9 mouse cellular contexts compared by ENCODE assay signal in the genomic region with DNA sequence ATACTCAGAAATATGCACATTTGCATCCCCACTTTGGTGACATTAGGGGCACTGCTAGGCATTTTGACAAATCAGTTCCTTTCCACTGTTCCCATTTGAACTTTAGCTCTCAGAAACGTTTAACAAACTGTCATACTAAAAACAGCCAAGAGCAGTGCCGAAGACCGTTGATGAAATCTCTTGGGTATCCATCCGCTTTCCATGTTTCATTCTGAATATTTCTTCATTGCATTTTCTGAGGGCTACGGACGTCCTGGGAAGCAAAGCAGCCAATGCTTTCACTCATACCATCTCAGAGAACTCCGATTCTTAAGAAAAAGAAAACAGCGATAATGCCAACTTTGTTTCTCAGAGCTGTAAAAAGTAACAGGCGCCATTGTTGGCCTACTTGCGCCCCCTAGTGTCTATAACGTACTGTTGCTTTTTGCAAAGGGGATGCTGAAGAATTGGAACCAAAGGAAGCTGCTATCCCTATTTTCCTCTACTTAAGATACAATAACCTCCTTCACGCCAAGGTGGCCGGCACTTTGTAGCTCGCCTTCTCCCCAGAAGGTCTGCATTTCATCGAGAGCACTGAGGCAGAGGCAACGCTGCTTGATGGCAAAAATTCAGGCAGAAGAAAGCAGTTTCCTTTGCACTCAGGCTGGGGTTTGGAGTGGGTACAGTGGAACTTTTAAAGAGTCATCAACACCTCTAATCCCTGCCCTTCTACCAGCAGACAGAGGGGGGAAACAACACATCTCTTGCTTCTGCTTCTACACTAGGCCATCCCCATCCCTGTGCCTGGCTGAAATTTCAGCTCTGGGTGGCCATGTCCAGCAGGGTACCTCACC.
A peak's percentile ranks its signal among the peaks of the same experiment; 100 is the strongest.
DNase-seq lines count a peak whose midpoint lies in the region; ATAC-seq and TF ChIP-seq lines count a peak whose summit lies in the region.
"Had no signal": no experiment of that assay in that cellular context is flagged by ENCODE, and none has a peak within 500 bp of the region (broad histone marks: within the 10 kb centered on the region; RNA-seq: fewer than 3 reads in every experiment).

No protein-coding gene starts in this region.

- no peaks in the 10 kb centered on the region for H3K79me2 ChIP-seq in CH12.LX (replicated peaks; ENCODE audit: control insufficient read depth, extremely low read depth, insufficient read depth, poor library complexity, severe bottlenecking)

- H3K4me3 ChIP-seq in CH12.LX (replicated peaks in 1 of 3; ENCODE audit: low read depth in 2 of 3, low read length in 2 of 3, poor library complexity in 1 of 3): peak overlapping the region; percentile 14 to 36 (median 34)
- H3K4me3 ChIP-seq in embryonic fibroblast, embryonic 13.5 days (ENCODE audit: insufficient read depth, low read length): peak overlapping the region; percentile 45
- H3K4me3 ChIP-seq in heart, embryonic 10.5 days: peak overlapping the region; percentile 43; the same call in 1 of the 2 replicates
- H3K4me3 ChIP-seq in kidney, embryonic 14.5 days (ENCODE audit: low read length): peak overlapping the region; percentile 27; the same call in 1 of the 2 replicates
- peak overlapping the region; percentile 24 for H3K4me3 ChIP-seq in limb, embryonic 12.5 days (replicated peaks)
- H3K4me3 ChIP-seq in midbrain, embryonic 14.5 days (replicated peaks; ENCODE audit: low read depth, low read length): no peak overlapping the region
- H3K4me3 ChIP-seq in stomach, embryonic 14.5 days (ENCODE audit: low read depth, low read length): peak overlapping the region; percentile 15
- H3K4me3 ChIP-seq: erythroblast, embryonic 14.5 days had no signal

- 0 out of 4 replicates have a peak, but pooled peaks cover 2 to 3% of the 10 kb centered on the region in 2 experiments for H3K4me1 ChIP-seq in CH12.LX (ENCODE audit: control insufficient read depth in 1 of 2, insufficient read depth in 2 of 2)
- H3K4me1 ChIP-seq in embryonic fibroblast, embryonic 13.5 days (ENCODE audit: control insufficient read depth, insufficient read depth, low read length): no peaks in the 10 kb centered on the region
- peaks cover 8% of the 10 kb centered on the region for H3K4me1 ChIP-seq in heart, embryonic 10.5 days
- H3K4me1 ChIP-seq in kidney, embryonic 14.5 days (ENCODE audit: control insufficient read depth, insufficient read depth, low read length): peaks cover 3% of the 10 kb centered on the region; the same call in 1 of the 2 replicates
- H3K4me1 ChIP-seq in limb, embryonic 12.5 days (replicated peaks): 0 out of 2 replicates have a peak, but pooled peaks cover 6% of the 10 kb centered on the region
- H3K4me1 ChIP-seq in midbrain, embryonic 14.5 days (ENCODE audit: control insufficient read depth, insufficient read depth, low read length): 0 out of 2 replicates have a peak, but pooled peaks cover 9% of the 10 kb centered on the region
- no peaks in the 10 kb centered on the region for H3K4me1 ChIP-seq in stomach, embryonic 14.5 days (ENCODE audit: control insufficient read depth, insufficient read depth, low read length)

- dilution Hi-C loops in CH12.LX (cut with MboI; ENCODE audit: extremely low pct_ligation_motif_present, extremely low pct_unique_long_range_greater_than_20kb, low sequenced_read_pairs): no loop called here

- H3K9ac ChIP-seq in CH12.LX (ENCODE audit: insufficient read depth, low read depth): peak overlapping the region; percentile 56
- peak overlapping the region; percentile 31; the same call in 1 of the 2 replicates for H3K9ac ChIP-seq in kidney, embryonic 14.5 days (ENCODE audit: low read depth, low read length)
- H3K9ac ChIP-seq in limb, embryonic 12.5 days (replicated peaks): no peak overlapping the region
- H3K9ac ChIP-seq in midbrain, embryonic 14.5 days (replicated peaks; ENCODE audit: low read length): no peak overlapping the region
- H3K9ac ChIP-seq in stomach, embryonic 14.5 days (replicated peaks; ENCODE audit: low read depth, low read length): no peak overlapping the region

- TF ChIP-seq CTCF in CH12.LX (conservative IDR thresholded peaks at IDR 0.05 in 1 of 2, IDR thresholded peaks at IDR 0.05 in 1 of 2; ENCODE audit: low read depth in 2 of 2, low read length in 2 of 2): peak; percentile 94
- no peak for TF ChIP-seq CTCF in embryonic fibroblast, embryonic 13.5 days (IDR thresholded peaks at IDR 0.05; ENCODE audit: borderline replicate concordance, insufficient read depth, low read length)

- no peaks in the 10 kb centered on the region for H3K9me3 ChIP-seq in CH12.LX (replicated peaks; ENCODE audit: low read length)
- no peaks in the 10 kb centered on the region for H3K9me3 ChIP-seq in heart, embryonic 10.5 days
- H3K9me3 ChIP-seq in kidney, embryonic 14.5 days (ENCODE audit: control insufficient read depth, low read length): no peaks in the 10 kb centered on the region
- H3K9me3 ChIP-seq in limb, embryonic 12.5 days: no peaks in the 10 kb centered on the region
- no peaks in the 10 kb centered on the region for H3K9me3 ChIP-seq in midbrain, embryonic 14.5 days (ENCODE audit: control insufficient read depth, low read length)
- H3K9me3 ChIP-seq in stomach, embryonic 14.5 days (ENCODE audit: control insufficient read depth, low read depth, low read length): no peaks in the 10 kb centered on the region

- no peak overlapping the region for H3K27ac ChIP-seq in CH12.LX (ENCODE audit: insufficient read depth, low read depth)
- peak overlapping the region; percentile 36; the same call in 1 of the 2 replicates for H3K27ac ChIP-seq in embryonic fibroblast, embryonic 13.5 days (ENCODE audit: insufficient read depth, low read length)
- H3K27ac ChIP-seq in heart, embryonic 10.5 days: peak overlapping the region; percentile 33; the same call in 1 of the 2 replicates
- no peak overlapping the region for H3K27ac ChIP-seq in kidney, embryonic 14.5 days (ENCODE audit: low read depth, low read length)
- no peak overlapping the region for H3K27ac ChIP-seq in limb, embryonic 12.5 days
- H3K27ac ChIP-seq in midbrain, embryonic 14.5 days (replicated peaks; ENCODE audit: low read depth, low read length): no peak overlapping the region
- H3K27ac ChIP-seq in stomach, embryonic 14.5 days (ENCODE audit: low read length): no peak overlapping the region

- WGBS in heart, embryonic 10.5 days: 18% methylated on average over 16 of the region's 16 CpGs
- WGBS in kidney, embryonic 14.5 days: 10% methylated on average over 16 of the region's 16 CpGs
- WGBS in limb, embryonic 12.5 days: 13% methylated on average over 16 of the region's 16 CpGs
- 14% methylated on average over 16 of the region's 16 CpGs for whole genome bisulfite sequencing in midbrain, embryonic 14.5 days
- 7% methylated on average over 16 of the region's 16 CpGs for WGBS in stomach, embryonic 14.5 days

- H3K36me3 ChIP-seq in CH12.LX (replicated peaks in 1 of 2; ENCODE audit: control insufficient read depth in 1 of 2, insufficient read depth in 1 of 2, low read length in 1 of 2): no peaks in the 10 kb centered on the region
- no peaks in the 10 kb centered on the region for H3K36me3 ChIP-seq in heart, embryonic 10.5 days
- no peaks in the 10 kb centered on the region for H3K36me3 ChIP-seq in kidney, embryonic 14.5 days (ENCODE audit: control insufficient read depth, insufficient read depth, low read length)
- H3K36me3 ChIP-seq in limb, embryonic 12.5 days: no peaks in the 10 kb centered on the region
- no peaks in the 10 kb centered on the region for H3K36me3 ChIP-seq in midbrain, embryonic 14.5 days (ENCODE audit: control insufficient read depth, insufficient read depth, low read length)
- no peaks in the 10 kb centered on the region for H3K36me3 ChIP-seq in stomach, embryonic 14.5 days (ENCODE audit: control insufficient read depth, insufficient read depth, low read length)

- peak; percentile 78 for DNase-seq in CH12.LX (ENCODE audit: extremely low read depth)
- peak; percentile 67 for DNase-seq in brain, embryonic 18.5 days (ENCODE audit: low read depth, low spot score)
- no peak for DNase-seq in heart, embryonic 10.5 days (ENCODE audit: low spot score)
- peak; percentile 93 for DNase-seq in midbrain, embryonic 14.5 days

- peak; percentile 96 for TF ChIP-seq RAD21 in CH12.LX (IDR thresholded peaks at IDR 0.05; ENCODE audit: low read depth, low read length)

- peak overlapping the region; percentile 64 for H3K4me2 ChIP-seq in CH12.LX (ENCODE audit: insufficient read depth, low read depth, poor library complexity, severe bottlenecking)
- peak overlapping the region; percentile 45 for H3K4me2 ChIP-seq in kidney, embryonic 14.5 days (replicated peaks; ENCODE audit: low read depth, low read length)
- peak overlapping the region; percentile 50 for H3K4me2 ChIP-seq in limb, embryonic 12.5 days
- peak overlapping the region; percentile 35 for H3K4me2 ChIP-seq in midbrain, embryonic 14.5 days (ENCODE audit: low read length)
- H3K4me2 ChIP-seq in stomach, embryonic 14.5 days (replicated peaks; ENCODE audit: low read depth, low read length): peak overlapping the region; percentile 30

- ATAC-seq in kidney, embryonic 14.5 days (ENCODE audit: low FRiP score, low TSS enrichment): peak; percentile 10; the same call in 1 of the 2 replicates
- ATAC-seq in limb, embryonic 12.5 days (ENCODE audit: insufficient number of reproducible peaks, insufficient read depth, low FRiP score, low TSS enrichment, low read depth): no peak
- 0 out of 2 replicates have a peak, but pooled peaks have one; percentile 15 for ATAC-seq in midbrain, embryonic 14.5 days (ENCODE audit: low FRiP score, low TSS enrichment)
- ATAC-seq in stomach, embryonic 14.5 days (ENCODE audit: insufficient number of reproducible peaks, insufficient read depth, low FRiP score, low read depth): 0 out of 2 replicates have a peak, but pooled peaks have one; percentile 28

- TF ChIP-seq EP300 in CH12.LX (IDR thresholded peaks at IDR 0.05; ENCODE audit: low read length): no peak

- no peak for TF ChIP-seq POLR2A in CH12.LX (IDR thresholded peaks at IDR 0.05; ENCODE audit: low read depth, low read length)
- TF ChIP-seq POLR2A in embryonic fibroblast, embryonic 13.5 days (IDR thresholded peaks at IDR 0.05; ENCODE audit: low read depth, low read length): no peak

- in situ Hi-C loops in CH12.LX (cut with MboI; ENCODE audit: low pct_ligation_motif_present, low pct_unique_long_range_greater_than_20kb, low sequenced_read_pairs): loop anchor here (25.0 kb wide), 2 partner anchors 724 to 949 kb away; no protein-coding TSS in a partner anchor

- no peaks in the 10 kb centered on the region for H3K27me3 ChIP-seq in CH12.LX (replicated peaks)
- no peaks in the 10 kb centered on the region; the same call in 1 of the 2 replicates for H3K27me3 ChIP-seq in heart, embryonic 10.5 days (ENCODE audit: insufficient read depth, poor library complexity, severe bottlenecking)
- H3K27me3 ChIP-seq in kidney, embryonic 14.5 days (ENCODE audit: control insufficient read depth, insufficient read depth, low read length): no peaks in the 10 kb centered on the region
- peaks cover 64% of the 10 kb centered on the region for H3K27me3 ChIP-seq in limb, embryonic 12.5 days
- H3K27me3 ChIP-seq in midbrain, embryonic 14.5 days (ENCODE audit: control insufficient read depth, insufficient read depth, low read length): 0 out of 2 replicates have a peak, but pooled peaks cover 4% of the 10 kb centered on the region
- H3K27me3 ChIP-seq in stomach, embryonic 14.5 days (ENCODE audit: control insufficient read depth, insufficient read depth, low read length): no peaks in the 10 kb centered on the region

TF ChIP-seq in CH12.LX, 34 proteins besides CTCF, POLR2A, EP300 and RAD21 (continues in another document):
- no peak for TF ChIP-seq JUN (IDR thresholded peaks at IDR 0.05; ENCODE audit: insufficient read depth, low read depth, low read length)

Comparison
In these comparisons a context has a peak if more than half of its experiments do, and no peak if none do; other contexts are left out.
1. H3K27ac ChIP-seq: peak in embryonic fibroblast, embryonic 13.5 days (single experiment) and heart, embryonic 10.5 days (single experiment); none in CH12.LX (single experiment), kidney, embryonic 14.5 days (single experiment), limb, embryonic 12.5 days (single experiment), midbrain, embryonic 14.5 days (single experiment) and stomach, embryonic 14.5 days (single experiment).
2. H3K9ac ChIP-seq: peak in CH12.LX (single experiment) and kidney, embryonic 14.5 days (single experiment); none in limb, embryonic 12.5 days (single experiment), midbrain, embryonic 14.5 days (single experiment) and stomach, embryonic 14.5 days (single experiment).
3. Peak in every context shown above with its lines, with median percentiles within 50 percentile points of each other: H3K4me2 ChIP-seq.